Mouse (Mus musculus) kidney, postnatal 0 days (tissue): ENCODE data around the gene Chrm5. TPM values are rescaled to one million over a fixed set of nuclear protein-coding genes. Genes with fewer than 3 reads are reported as not detected.

Experiments
- ATAC-seq: fragments of 200-750 bp; cut with Nextera tagmentation; replicated peaks from 2 replicates; pipeline ENCODE4 v1.8.0; 2017; ENCODE audit warnings: low read depth, moderate number of reproducible peaks, moderate TSS enrichment, moderate library complexity; ENCODE audit not compliant: low FRiP score
- DNase-seq: peaks from one replicate; pipeline ENCODE4 v3.0.0-alpha.2; 2016; ENCODE audit warnings: low spot score
- H3K27ac ChIP-seq: fragments of 300-500 bp; sonication (generic); 2 replicates; pipeline ENCODE4 v1.5.1; 2014; ENCODE audit warnings: mild to moderate bottlenecking
- H3K27me3 ChIP-seq: fragments of 300-500 bp; sonication (generic); 2 replicates; pipeline ENCODE4 v1.6.1; 2014; ENCODE audit warnings: low read length, mixed read lengths; ENCODE audit not compliant: insufficient read depth
- H3K36me3 ChIP-seq: fragments of 300-500 bp; sonication (generic); 2 replicates; pipeline ENCODE4 v1.6.1; 2014; ENCODE audit warnings: low read length, mixed read lengths; ENCODE audit not compliant: insufficient read depth
- H3K4me1 ChIP-seq: fragments of 300-500 bp; sonication (generic); replicated peaks from 2 replicates; pipeline ENCODE4 v1.6.1; 2014; ENCODE audit warnings: antibody characterized with exemption, low read length, mixed read lengths; ENCODE audit not compliant: insufficient read depth
- H3K4me2 ChIP-seq: fragments of 300-500 bp; sonication (generic); 2 replicates; pipeline ENCODE4 v1.6.1; 2014; ENCODE audit warnings: mild to moderate bottlenecking, low read length, moderate library complexity, mixed read lengths
- H3K4me3 ChIP-seq: fragments of 300-500 bp; sonication (generic); replicated peaks from 2 replicates; pipeline ENCODE4 v1.5.1; 2014; ENCODE audit warnings: low read depth, low read length
- H3K9ac ChIP-seq: fragments of 300-500 bp; sonication (generic); 2 replicates; pipeline ENCODE4 v1.6.1; 2014; ENCODE audit warnings: low read depth, low read length
- H3K9me3 ChIP-seq: fragments of 300-500 bp; sonication (generic); replicated peaks from 2 replicates; pipeline ENCODE4 v1.6.1; 2016; ENCODE audit warnings: low read length, inconsistent platforms, mixed read lengths
- CTCF ChIP-seq: IDR thresholded peaks from 2 replicates; pipeline ENCODE4 v1.5.1; 2016; ENCODE audit warnings: antibody characterized with exemption, low read depth, mild to moderate bottlenecking, moderate library complexity
- WGBS: fragments of 180-500 bp; shearing (Covaris S2); extraction: QIAGEN DNeasy Blood & Tissue Kit; methylation state at CpG from one replicate; pipeline ENCODE4 v1.1.7; 2014; 5-methylcytosine and 5-hydroxymethylcytosine counted together
- polyA plus RNA-seq: library from polyadenylated mRNA; unstranded; fragments of >200 nt; fragmentation: Nextera tagmentation; extraction: Ambion mirVana; gene quantifications from 2 replicates; pipeline ENCODE4 v1.2.1, GENCODE M21; 2015

The Chrm5 gene
- polyA plus RNA-seq, 1 experiment from 2014 or later = not detected

- H3K9me3 ChIP-seq = no peaks in the 10 kb centered on the region
- H3K27ac ChIP-seq = no peak overlapping the region
- no peak overlapping the region for H3K9ac ChIP-seq
- 45% methylated on average over 2 of the region's 2 CpGs for WGBS
- H3K4me1 ChIP-seq = no peaks in the 10 kb centered on the region
- no peaks in the 10 kb centered on the region for H3K36me3 ChIP-seq
- ATAC-seq (0 out of 2 replicates have a peak, but pooled peaks have one; percentile 59), DNase-seq (no peak)
- no peak overlapping the region for H3K4me3 ChIP-seq
- TF ChIP-seq CTCF = no peak
- no peaks in the 10 kb centered on the region for H3K27me3 ChIP-seq
- H3K4me2 ChIP-seq = no peak overlapping the region
These were observed 47.2 kb downstream of the Chrm5 start for GRCm38 (mm10) chr2:112433359-112433758.

- ATAC-seq (no peak), DNase-seq (no peak)
- 89% methylated on average over 2 of the region's 2 CpGs for WGBS
- no peaks in the 10 kb centered on the region for H3K4me1 ChIP-seq
- H3K9ac ChIP-seq = no peak overlapping the region
- no peaks in the 10 kb centered on the region for H3K36me3 ChIP-seq
- no peak overlapping the region for H3K4me2 ChIP-seq
- H3K9me3 ChIP-seq = no peaks in the 10 kb centered on the region
- TF ChIP-seq CTCF = no peak
- no peak overlapping the region for H3K27ac ChIP-seq
- no peaks in the 10 kb centered on the region for H3K27me3 ChIP-seq
- H3K4me3 ChIP-seq = no peak overlapping the region
These were observed 48.0 kb downstream of the Chrm5 start for GRCm38 (mm10) chr2:112432523-112432922.

- ATAC-seq = no peak; the same call in 1 of the 2 replicates
These were observed 50.2 kb downstream of the Chrm5 start for GRCm38 (mm10) chr2:112430403-112430802.

GRCm38 (mm10) chr2:112429665-112430064 is 50.9 kb downstream of the Chrm5 start:
- no peak overlapping the region for H3K27ac ChIP-seq
- no peaks in the 10 kb centered on the region for H3K9me3 ChIP-seq
- H3K36me3 ChIP-seq = no peaks in the 10 kb centered on the region
- DNase-seq = no peak
- no peak for TF ChIP-seq CTCF
- no peak overlapping the region for H3K4me2 ChIP-seq
- WGBS = 80% methylated on average over 4 of the region's 4 CpGs
- no peak overlapping the region for H3K9ac ChIP-seq
- no peaks in the 10 kb centered on the region for H3K27me3 ChIP-seq
- no peak for ATAC-seq
- H3K4me3 ChIP-seq = no peak overlapping the region
- H3K4me1 ChIP-seq = no peaks in the 10 kb centered on the region

More at GRCm38 (mm10) chr2:112430403-112430802, 50.2 kb downstream of the Chrm5 start:
- Histone ChIP-seq H3K9ac (no peak overlapping the region), H3K27ac (no peak overlapping the region), H3K36me3 (no peaks in the 10 kb centered on the region), H3K4me2 (no peak overlapping the region), H3K27me3 (no peaks in the 10 kb centered on the region), H3K4me1 (no peaks in the 10 kb centered on the region), H3K4me3 (no peak overlapping the region), H3K9me3 (no peaks in the 10 kb centered on the region)
- DNase-seq = no peak
- 43% methylated on average over 5 of the region's 5 CpGs for WGBS
- TF ChIP-seq CTCF = no peak

Other genes with a start within 250 kb of the Chrm5 start
- 18.5 and 19.7 TPM in 2 replicates for gene Lpcat4, start 241.3 kb downstream of the Chrm5 start, polyA plus RNA-seq
- gene Nutm1, start 221.5 kb downstream of the Chrm5 start, polyA plus RNA-seq = 0.05 TPM in 2 replicates
- gene Nop10, start 218.8 kb downstream of the Chrm5 start, polyA plus RNA-seq = 232 and 252 TPM in 2 replicates
- gene Slc12a6, start 214.9 kb downstream of the Chrm5 start, polyA plus RNA-seq = 7.8 and 8.7 TPM in 2 replicates
- gene Gm21985, start 214.5 kb downstream of the Chrm5 start, polyA plus RNA-seq = not detected in 2 replicates
- 127 and 141 TPM in 2 replicates for gene Emc4, start 112.7 kb downstream of the Chrm5 start, polyA plus RNA-seq
- gene Katnbl1, start 101.6 kb downstream of the Chrm5 start, polyA plus RNA-seq = 33.8 and 35.2 TPM in 2 replicates
- gene Emc7, start 25.8 kb downstream of the Chrm5 start, polyA plus RNA-seq = 31.8 and 32.8 TPM in 2 replicates
- 5.4 and 6.2 TPM in 2 replicates for gene Aven, start 12.2 kb upstream of the Chrm5 start, polyA plus RNA-seq